ENCODE assay signal across 8 mouse cellular contexts in the genomic region with DNA sequence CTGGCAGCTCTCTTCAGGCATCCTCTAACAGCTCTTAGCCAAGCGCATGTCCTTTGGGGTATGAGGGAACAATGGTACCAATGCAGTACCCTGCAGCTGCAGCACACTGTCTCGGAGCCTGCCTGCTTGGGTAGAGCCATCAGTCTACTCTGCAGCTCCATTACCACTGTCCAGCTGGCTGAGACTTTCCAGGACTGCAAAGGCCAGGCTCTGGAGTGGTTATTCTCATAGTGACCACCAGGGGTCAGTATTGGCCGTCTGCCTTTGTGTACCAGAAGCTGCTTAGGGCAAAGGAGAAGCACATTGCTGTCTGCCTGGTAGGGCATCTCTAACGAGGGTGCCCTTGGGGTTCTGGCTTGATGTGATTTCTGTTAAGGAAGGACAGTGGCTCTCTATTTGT. TPM values are rescaled to one million over a fixed set of nuclear protein-coding genes. Genes with fewer than 3 reads are reported as not detected.
DNase-seq lines count a peak whose midpoint lies in the region; ATAC-seq and TF ChIP-seq lines count a peak whose summit lies in the region.

No protein-coding gene starts in this region.

- DNase-seq in CD8-positive naive resting alpha-beta T cell, adult 2 months (ENCODE audit: low read depth in 2 of 2, low spot score in 2 of 2), result peak; percentile 65 to 68
- DNase-seq in brain, embryonic 14.5 days (ENCODE audit: low read depth), result peak; percentile 91
- peak; percentile 80 for DNase-seq in forebrain, embryonic 10.5 days (ENCODE audit: extremely low spot score, low spot score)
- DNase-seq in heart, postnatal 10 days, result peak; percentile 87 to 88
- peak; percentile 80 to 85 for DNase-seq in kidney, postnatal 36 days
- peak; percentile 54 to 62 (median 57) for DNase-seq in liver, embryonic 14.5 days (ENCODE audit: low read depth in 3 of 3, low spot score in 3 of 3)
- peak; percentile 77 for DNase-seq in neural tube, embryonic 11.5 days (ENCODE audit: low spot score)

- no peak overlapping the region for H3K9ac ChIP-seq in liver, embryonic 14.5 days (replicated peaks)
- no peak overlapping the region for H3K9ac ChIP-seq in neural tube, embryonic 11.5 days (ENCODE audit: low read length)
- no peak overlapping the region for H3K9ac ChIP-seq in stomach, embryonic 15.5 days

- peak; percentile 32; the same call in 1 of the 2 replicates for ATAC-seq in liver, embryonic 14.5 days (ENCODE audit: insufficient read depth)
- peak; percentile 68 for ATAC-seq in neural tube, embryonic 11.5 days (ENCODE audit: insufficient read depth, low FRiP score, low TSS enrichment)
- ATAC-seq in stomach, embryonic 15.5 days (ENCODE audit: insufficient read depth, low FRiP score, low read depth), result peak; percentile 24; the same call in 1 of the 2 replicates

- intact Hi-C loops in heart, postnatal 10 days (cut with DNase I), result loop anchor here (1.0 to 5.0 kb wide), 2 partner anchors 51 to 132 kb away; a partner anchor contains a TSS

- H3K36me3 ChIP-seq in forebrain, embryonic 10.5 days (replicated peaks), result no peaks in the 10 kb centered on the region
- no peaks in the 10 kb centered on the region for H3K36me3 ChIP-seq in liver, embryonic 14.5 days (replicated peaks; ENCODE audit: control insufficient read depth, insufficient read depth, low read depth)
- H3K36me3 ChIP-seq in neural tube, embryonic 11.5 days (ENCODE audit: control insufficient read depth, insufficient read depth, low read length), result no peaks in the 10 kb centered on the region
- no peaks in the 10 kb centered on the region for H3K36me3 ChIP-seq in stomach, embryonic 15.5 days

- H3K27me3 ChIP-seq in forebrain, embryonic 10.5 days (ENCODE audit: poor library complexity, severe bottlenecking), result peaks cover 12% of the 10 kb centered on the region; the same call in 1 of the 2 replicates
- H3K27me3 ChIP-seq in liver, embryonic 14.5 days (ENCODE audit: control insufficient read depth, insufficient read depth, low read length), result no peaks in the 10 kb centered on the region
- no peaks in the 10 kb centered on the region for H3K27me3 ChIP-seq in neural tube, embryonic 11.5 days (ENCODE audit: control insufficient read depth, insufficient read depth, low read length)
- H3K27me3 ChIP-seq in stomach, embryonic 15.5 days (replicated peaks), result no peaks in the 10 kb centered on the region

- peak; percentile 97 for TF ChIP-seq CTCF in brain, embryonic 14.5 days (IDR thresholded peaks at IDR 0.05; ENCODE audit: borderline replicate concordance, extremely low read depth, insufficient read depth, insufficient read length)
- TF ChIP-seq CTCF in liver, embryonic 14.5 days (IDR thresholded peaks at IDR 0.05; ENCODE audit: low read depth), result peak; percentile 99

- no peaks in the 10 kb centered on the region for H3K9me3 ChIP-seq in forebrain, embryonic 10.5 days
- no peaks in the 10 kb centered on the region for H3K9me3 ChIP-seq in liver, embryonic 14.5 days (ENCODE audit: control insufficient read depth, low read length)
- no peaks in the 10 kb centered on the region for H3K9me3 ChIP-seq in neural tube, embryonic 11.5 days (ENCODE audit: control insufficient read depth, low read length)
- H3K9me3 ChIP-seq in stomach, embryonic 15.5 days, result no peaks in the 10 kb centered on the region

- no peak overlapping the region for H3K4me2 ChIP-seq in liver, embryonic 14.5 days (ENCODE audit: low read depth)
- no peak overlapping the region for H3K4me2 ChIP-seq in neural tube, embryonic 11.5 days (ENCODE audit: low read depth)
- H3K4me2 ChIP-seq in stomach, embryonic 15.5 days, result no peak overlapping the region

- no peak for TF ChIP-seq EP300 in liver, embryonic 14.5 days (IDR thresholded peaks at IDR 0.05; ENCODE audit: low read depth)

- peaks cover 20% of the 10 kb centered on the region for H3K4me1 ChIP-seq in forebrain, embryonic 10.5 days
- peaks cover 14 to 16% of the 10 kb centered on the region in 2 experiments for H3K4me1 ChIP-seq in liver, embryonic 14.5 days (replicated peaks; ENCODE audit: control insufficient read depth in 2 of 2, insufficient read depth in 2 of 2, low read length in 1 of 2)
- no peaks in the 10 kb centered on the region for H3K4me1 ChIP-seq in neural tube, embryonic 11.5 days (ENCODE audit: control insufficient read depth, insufficient read depth, low read length)
- peaks cover 17% of the 10 kb centered on the region for H3K4me1 ChIP-seq in stomach, embryonic 15.5 days

- no peak overlapping the region for H3K4me3 ChIP-seq in forebrain, embryonic 10.5 days
- H3K4me3 ChIP-seq in liver, embryonic 14.5 days (ENCODE audit: insufficient read depth in 1 of 2, low read depth in 2 of 2, low read length in 2 of 2), result no peak overlapping the region
- H3K4me3 ChIP-seq in neural tube, embryonic 11.5 days (ENCODE audit: low read depth, low read length), result no peak overlapping the region
- H3K4me3 ChIP-seq in stomach, embryonic 15.5 days (replicated peaks), result no peak overlapping the region

- 19% methylated on average over 4 of the region's 4 CpGs for WGBS in forebrain, embryonic 10.5 days
- 17% methylated on average over 4 of the region's 4 CpGs for WGBS in liver, embryonic 14.5 days (ENCODE audit: insufficient replicate concordance)
- WGBS in neural tube, embryonic 11.5 days, result 19% methylated on average over 4 of the region's 4 CpGs
- WGBS in stomach, embryonic 15.5 days, result 18% methylated on average over 4 of the region's 4 CpGs

- no peak for TF ChIP-seq POLR2A in brain, embryonic 14.5 days (IDR thresholded peaks at IDR 0.05; ENCODE audit: borderline replicate concordance, extremely low read depth, insufficient read depth, insufficient read length, poor library complexity, severe bottlenecking)

- no peak overlapping the region for H3K27ac ChIP-seq in forebrain, embryonic 10.5 days
- H3K27ac ChIP-seq in liver, embryonic 14.5 days, result no peak overlapping the region
- H3K27ac ChIP-seq in neural tube, embryonic 11.5 days (ENCODE audit: low read depth, low read length), result no peak overlapping the region
- H3K27ac ChIP-seq in stomach, embryonic 15.5 days, result no peak overlapping the region

RNA-seq across cellular contexts. Expression of a gene that starts 24.5 kb away (rescaled TPM):
- 468 and 636 TPM in 2 replicates for polyA plus RNA-seq in brain, embryonic 14.5 days (2012; rRNA removed)
- polyA plus RNA-seq in forebrain, embryonic 10.5 days (2016; fragmentation: Nextera tagmentation; extraction: Ambion mirVana), result 94.8 and 107 TPM in 2 replicates
- 10 to 100 TPM; 36.6 to 61.8 TPM for total RNA-seq in heart, postnatal 10 days (2021)
- 46.8 and 55.8 TPM in 2 replicates for polyA plus RNA-seq in liver, embryonic 14.5 days (2012; rRNA removed)
- polyA plus RNA-seq in liver, embryonic 14.5 days (2014; fragmentation: Nextera tagmentation; extraction: Ambion mirVana), result 41.1 and 59.5 TPM in 2 replicates
- polyA plus RNA-seq in neural tube, embryonic 11.5 days (2014; fragmentation: Nextera tagmentation; extraction: Ambion mirVana), result 133 and 140 TPM in 2 replicates
- polyA plus RNA-seq in stomach, embryonic 15.5 days (2015; fragmentation: Nextera tagmentation; extraction: Ambion mirVana), result 42.7 and 47.9 TPM in 2 replicates

RNA-seq across cellular contexts. Expression of a gene that starts 26.6 kb away (rescaled TPM):
- polyA plus RNA-seq in brain, embryonic 14.5 days (2012; rRNA removed), result 0.27 and 0.28 TPM in 2 replicates
- polyA plus RNA-seq in forebrain, embryonic 10.5 days (2016; fragmentation: Nextera tagmentation; extraction: Ambion mirVana), result 0.43 and 0.62 TPM in 2 replicates
- under 1 TPM; 0.31 to 0.42 TPM for total RNA-seq in heart, postnatal 10 days (2021)
- 0.45 and 0.54 TPM in 2 replicates for polyA plus RNA-seq in liver, embryonic 14.5 days (2012; rRNA removed)
- polyA plus RNA-seq in liver, embryonic 14.5 days (2014; fragmentation: Nextera tagmentation; extraction: Ambion mirVana), result 0.14 and 0.67 TPM in 2 replicates
- 0.31 TPM in 1 of 2 replicates, not detected in the other for polyA plus RNA-seq in neural tube, embryonic 11.5 days (2014; fragmentation: Nextera tagmentation; extraction: Ambion mirVana)
- 0.59 and 0.65 TPM in 2 replicates for polyA plus RNA-seq in stomach, embryonic 15.5 days (2015; fragmentation: Nextera tagmentation; extraction: Ambion mirVana)

RNA-seq across cellular contexts. Expression of a gene that starts 32.1 kb away (rescaled TPM):
- polyA plus RNA-seq in brain, embryonic 14.5 days (2012; rRNA removed), result 9.0 and 11.1 TPM in 2 replicates
- 11.9 and 13.5 TPM in 2 replicates for polyA plus RNA-seq in forebrain, embryonic 10.5 days (2016; fragmentation: Nextera tagmentation; extraction: Ambion mirVana)
- total RNA-seq in heart, postnatal 10 days (2021), result 10 to 100 TPM; 15.3 to 16.0 TPM
- 2.2 and 2.6 TPM in 2 replicates for polyA plus RNA-seq in liver, embryonic 14.5 days (2012; rRNA removed)
- 2.7 and 2.8 TPM in 2 replicates for polyA plus RNA-seq in liver, embryonic 14.5 days (2014; fragmentation: Nextera tagmentation; extraction: Ambion mirVana)
- 20.1 and 20.2 TPM in 2 replicates for polyA plus RNA-seq in neural tube, embryonic 11.5 days (2014; fragmentation: Nextera tagmentation; extraction: Ambion mirVana)
- 25.8 and 26.5 TPM in 2 replicates for polyA plus RNA-seq in stomach, embryonic 15.5 days (2015; fragmentation: Nextera tagmentation; extraction: Ambion mirVana)
